Mouse (Mus musculus): ENCODE measurements around the gene Cep83.

DNA sequence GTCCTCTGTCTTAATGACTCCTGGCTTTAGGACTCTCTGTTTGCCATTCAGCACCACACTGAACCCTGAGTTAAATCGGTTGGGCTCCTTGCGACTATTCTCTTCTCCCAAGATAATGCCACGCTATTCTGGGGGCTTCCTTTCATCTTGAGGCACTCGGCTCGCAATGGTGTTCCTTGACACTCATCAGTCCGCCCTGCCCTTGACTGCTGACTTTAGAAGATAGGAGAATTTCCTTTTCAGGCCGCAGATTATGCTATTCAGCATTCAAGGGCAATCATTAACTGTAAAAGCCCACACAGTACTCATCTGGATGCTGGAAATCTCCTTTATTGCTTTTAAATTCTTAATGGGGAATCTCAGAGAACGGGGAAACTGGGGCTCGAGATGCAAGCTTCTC, 147.4 kb downstream of the Cep83 start:
- TF ChIP-seq HCFC1 (IDR thresholded peaks at IDR 0.05; ENCODE audit: low read depth, low read length) (no peak), MAZ (IDR thresholded peaks at IDR 0.05; ENCODE audit: low read depth, low read length) (no peak), USF1 (IDR thresholded peaks at IDR 0.05; ENCODE audit: low read depth, low read length) (no peak), SIN3A (IDR thresholded peaks at IDR 0.05; ENCODE audit: low read length) (no peak)

All from MEL (cell line).